Mouse (Mus musculus): Measurements from ENCODE around the gene Tle2.
A peak's percentile ranks its signal among the peaks of the same experiment; 100 is the strongest.

Gene Tle2

GRCm38 (mm10) chr10:81574081-81575056 lies at the start of gene Tle2:
Gene Tle2, plus strand, starts transcription at chr10:81574561.
- DNase-seq (ENCODE audit: low read depth, low spot score) = no peak

- no peak for DNase-seq (ENCODE audit: low read depth, low spot score)
These were observed 49.2 kb upstream of the Tle2 start for GRCm38 (mm10) chr10:81525017-81525694.

- DNase-seq (ENCODE audit: low read depth, low spot score) = peak; percentile 63
These were observed 47.6 kb upstream of the Tle2 start for GRCm38 (mm10) chr10:81526779-81527178.

GRCm38 (mm10) chr10:81534826-81535225 lies 39.5 kb upstream of the Tle2 start:
- no peak for DNase-seq (ENCODE audit: low read depth, low spot score)

- no peak for DNase-seq (ENCODE audit: low read depth, low spot score)
These were observed 37.6 kb upstream of the Tle2 start for GRCm38 (mm10) chr10:81536734-81537133.

GRCm38 (mm10) chr10:81537429-81537828 lies 36.9 kb upstream of the Tle2 start:
- no peak for DNase-seq (ENCODE audit: low read depth, low spot score)

- DNase-seq (ENCODE audit: low read depth, low spot score) = no peak
These were observed 35.9 kb upstream of the Tle2 start for GRCm38 (mm10) chr10:81538321-81539048.

GRCm38 (mm10) chr10:81541363-81541762 lies 33.0 kb upstream of the Tle2 start:
- DNase-seq (ENCODE audit: low read depth, low spot score) = no peak

GRCm38 (mm10) chr10:81541803-81542202 lies 32.6 kb upstream of the Tle2 start:
- no peak for DNase-seq (ENCODE audit: low read depth, low spot score)

GRCm38 (mm10) chr10:81542727-81543460 lies 31.5 kb upstream of the Tle2 start:
- no peak for DNase-seq (ENCODE audit: low read depth, low spot score)

GRCm38 (mm10) chr10:81543633-81544032 lies 30.7 kb upstream of the Tle2 start:
- no peak for DNase-seq (ENCODE audit: low read depth, low spot score)

GRCm38 (mm10) chr10:81544296-81545160 lies 29.8 kb upstream of the Tle2 start:
- no peak for DNase-seq (ENCODE audit: low read depth, low spot score)

GRCm38 (mm10) chr10:81545161-81545747 lies 29.1 kb upstream of the Tle2 start, which contains the start of gene Gna11:
Gene Gna11, minus strand, starts transcription at chr10:81545190.
- peak; percentile 91 for DNase-seq (ENCODE audit: low read depth, low spot score)

- DNase-seq (ENCODE audit: low read depth, low spot score) = no peak
These were observed 28.0 kb upstream of the Tle2 start for GRCm38 (mm10) chr10:81546332-81546731.

- no peak for DNase-seq (ENCODE audit: low read depth, low spot score)
These were observed 27.4 kb upstream of the Tle2 start for GRCm38 (mm10) chr10:81546788-81547571.

GRCm38 (mm10) chr10:81548944-81549343 lies 25.4 kb upstream of the Tle2 start:
- no peak for DNase-seq (ENCODE audit: low read depth, low spot score)

GRCm38 (mm10) chr10:81550257-81550656 lies 24.1 kb upstream of the Tle2 start:
- DNase-seq (ENCODE audit: low read depth, low spot score) = no peak

GRCm38 (mm10) chr10:81551597-81552102 lies 22.7 kb upstream of the Tle2 start:
- DNase-seq (ENCODE audit: low read depth, low spot score) = peak; percentile 54

- no peak for DNase-seq (ENCODE audit: low read depth, low spot score)
These were observed 21.1 kb upstream of the Tle2 start for GRCm38 (mm10) chr10:81553232-81553631.

All from c-Kit-negative CD71-positive TER-119-positive erythroid progenitor cells, embryonic 14.5 days (primary cell).